Comparison of ENCODE assay signal across 10 mouse cellular contexts in the genomic region with DNA sequence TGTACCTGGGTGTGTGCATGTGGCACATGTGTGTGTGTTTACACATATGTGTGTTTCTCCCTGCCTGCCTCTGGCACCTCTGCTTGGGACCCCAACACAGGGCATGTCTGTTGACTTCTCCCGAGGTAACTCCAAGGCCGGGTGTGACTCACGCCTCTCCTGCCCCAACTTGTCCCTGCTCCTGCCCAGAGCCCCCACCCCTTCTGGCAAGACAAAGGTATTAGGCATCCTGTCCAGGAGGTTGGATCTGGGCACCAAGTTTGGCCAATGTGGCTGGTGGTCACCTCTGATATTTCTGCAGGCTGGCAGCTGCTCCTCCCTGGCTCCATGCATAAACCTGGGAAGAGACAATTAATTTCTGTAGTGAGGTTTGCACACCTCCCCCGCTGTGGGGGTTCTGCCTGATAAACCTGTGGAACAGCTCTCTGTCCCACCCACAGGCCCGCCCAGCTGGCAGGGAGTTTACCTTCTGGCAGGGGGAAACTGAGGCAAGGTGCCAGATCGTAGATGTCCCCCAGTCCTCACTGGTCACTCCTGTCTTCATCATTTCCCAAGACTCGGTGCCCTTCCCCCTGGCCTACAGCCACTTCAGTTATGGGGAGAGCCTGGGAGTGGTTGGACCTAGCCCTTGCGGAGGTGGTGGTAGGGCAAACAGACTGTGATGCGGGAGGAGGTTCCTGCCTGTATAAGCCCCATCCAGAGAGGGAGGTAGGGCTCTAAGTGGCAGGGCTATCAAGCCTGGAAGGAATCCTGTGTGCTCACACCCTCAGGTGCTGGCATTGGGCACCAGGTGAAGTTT. TPM values are rescaled to one million over a fixed set of nuclear protein-coding genes. Genes with fewer than 3 reads are reported as not detected.
DNase-seq lines count a peak whose midpoint lies in the region; ATAC-seq and TF ChIP-seq lines count a peak whose summit lies in the region.
"Had no signal": no experiment of that assay in that cellular context is flagged by ENCODE, and none has a peak within 500 bp of the region (broad histone marks: within the 10 kb centered on the region; RNA-seq: fewer than 3 reads in every experiment).

No protein-coding gene starts in this region.

- TF ChIP-seq EP300 in ES-Bruce4 (IDR thresholded peaks at IDR 0.05; ENCODE audit: insufficient read depth, low read depth, low read length) = no peak

- H3K4me3 ChIP-seq in ES-Bruce4 (ENCODE audit: low read depth, low read length) = peak overlapping the region; percentile 91
- peak overlapping the region; percentile 65; the same call in 1 of the 2 replicates for H3K4me3 ChIP-seq in embryonic fibroblast, embryonic 13.5 days (ENCODE audit: insufficient read depth, low read length)
- peak overlapping the region; percentile 71 for H3K4me3 ChIP-seq in lung, embryonic 15.5 days

- peak overlapping the region; percentile 74 for H3K4me2 ChIP-seq in lung, embryonic 15.5 days

- intact Hi-C loops in left cerebral cortex, postnatal 14 days (cut with DNase I) = no loop called here

- TF ChIP-seq POLR2A in ES-Bruce4 (IDR thresholded peaks at IDR 0.05; ENCODE audit: insufficient read depth, low read length) = no peak
- TF ChIP-seq POLR2A in embryonic fibroblast, embryonic 13.5 days (IDR thresholded peaks at IDR 0.05; ENCODE audit: low read depth, low read length) = peak; percentile 28; the same call in 1 of the 2 replicates

- no peaks in the 10 kb centered on the region for H3K4me1 ChIP-seq in ES-Bruce4 (ENCODE audit: control insufficient read depth, insufficient read depth, low read length)
- H3K4me1 ChIP-seq in embryonic fibroblast, embryonic 13.5 days (ENCODE audit: control insufficient read depth, insufficient read depth, low read length) = peaks cover 5% of the 10 kb centered on the region; the same call in 1 of the 2 replicates
- peaks cover 39% of the 10 kb centered on the region for H3K4me1 ChIP-seq in lung, embryonic 15.5 days

- H3K36me3 ChIP-seq in ES-Bruce4 (ENCODE audit: control insufficient read depth, insufficient read depth, low read length, poor library complexity, severe bottlenecking) = peaks cover 35% of the 10 kb centered on the region
- peaks cover 17% of the 10 kb centered on the region for H3K36me3 ChIP-seq in lung, embryonic 15.5 days

- no peaks in the 10 kb centered on the region for H3K27me3 ChIP-seq in ES-Bruce4 (ENCODE audit: control insufficient read depth, insufficient read depth, low read length, poor library complexity, severe bottlenecking)
- H3K27me3 ChIP-seq in lung, embryonic 15.5 days = no peaks in the 10 kb centered on the region

- no peak for ATAC-seq in cerebellum, adult (ENCODE audit: insufficient number of reproducible peaks, low FRiP score, low TSS enrichment)
- no peak for ATAC-seq in lung, embryonic 15.5 days (ENCODE audit: borderline replicate concordance, extremely low read depth, low FRiP score, low TSS enrichment)
- ATAC-seq: CD4-positive, CD25-positive, alpha-beta regulatory T cell, adult 4 months had no signal

- WGBS in lung, embryonic 15.5 days = 56% methylated on average over 9 of the region's 9 CpGs

- H3K27ac ChIP-seq in ES-Bruce4 (ENCODE audit: insufficient read depth, low read length) = peak overlapping the region; percentile 73; the same call in 1 of the 2 replicates
- no peak overlapping the region for H3K27ac ChIP-seq in embryonic fibroblast, embryonic 13.5 days (ENCODE audit: insufficient read depth, low read length)
- H3K27ac ChIP-seq in lung, embryonic 15.5 days = peak overlapping the region; percentile 77

- peak; percentile 83 for DNase-seq in cerebellum, adult 9-11 months
- no peak for DNase-seq in testis, postnatal 14 days (ENCODE audit: low spot score)
- no peak for DNase-seq in MN1 (ENCODE audit: low spot score)
- no peak for DNase-seq in left cerebral cortex, postnatal 14 days (ENCODE audit: low spot score in 2 of 2)
- DNase-seq: kidney, adult 8-10 months had no signal

- TF ChIP-seq CTCF in ES-Bruce4 (IDR thresholded peaks at IDR 0.05; ENCODE audit: low read depth, low read length) = no peak
- no peak for TF ChIP-seq CTCF in embryonic fibroblast, embryonic 13.5 days (IDR thresholded peaks at IDR 0.05; ENCODE audit: borderline replicate concordance, insufficient read depth, low read length)

- no peaks in the 10 kb centered on the region for H3K9me3 ChIP-seq in ES-Bruce4 (replicated peaks; ENCODE audit: control insufficient read depth, insufficient read depth, low read length, poor library complexity, severe bottlenecking)
- no peaks in the 10 kb centered on the region for H3K9me3 ChIP-seq in lung, embryonic 15.5 days

- H3K9ac ChIP-seq in ES-Bruce4 (ENCODE audit: low read depth, poor library complexity, severe bottlenecking) = peak overlapping the region; percentile 76
- peak overlapping the region; percentile 13; the same call in 1 of the 2 replicates for H3K9ac ChIP-seq in lung, embryonic 15.5 days

RNA-seq across cellular contexts. Expression of a gene that starts 1.7 kb away (rescaled TPM):
- polyA plus RNA-seq in ES-Bruce4 (2011; ENCODE audit: insufficient read depth, insufficient read length, low read depth, missing spikeins) = 57.7 and 60.5 TPM in 2 replicates
- 17.0 and 18.6 TPM in 2 replicates for polyA plus RNA-seq in embryonic fibroblast, embryonic 13.5 days (2011; ENCODE audit: insufficient read length, low read depth, missing spikeins)
- 0.77 and 0.92 TPM in 2 replicates for polyA plus RNA-seq in lung, embryonic 15.5 days (2015; fragmentation: Nextera tagmentation; extraction: Ambion mirVana)
- 1 to 10 TPM; 2.7 to 3.1 TPM for total RNA-seq in left cerebral cortex, postnatal 14 days (2021)

RNA-seq across cellular contexts. Expression of a gene that starts 26.8 kb away (rescaled TPM):
- polyA plus RNA-seq in ES-Bruce4 (2011; ENCODE audit: insufficient read depth, insufficient read length, low read depth, missing spikeins) = 34.8 and 40.5 TPM in 2 replicates
- polyA plus RNA-seq in embryonic fibroblast, embryonic 13.5 days (2011; ENCODE audit: insufficient read length, low read depth, missing spikeins) = 36.1 and 37.5 TPM in 2 replicates
- 82.6 and 85.7 TPM in 2 replicates for polyA plus RNA-seq in lung, embryonic 15.5 days (2015; fragmentation: Nextera tagmentation; extraction: Ambion mirVana)
- 10 to 100 TPM; 64.9 to 70.7 TPM for total RNA-seq in left cerebral cortex, postnatal 14 days (2021)

RNA-seq across cellular contexts. Expression of a gene that starts 31.4 kb away (rescaled TPM):
- polyA plus RNA-seq in ES-Bruce4 (2011; ENCODE audit: insufficient read depth, insufficient read length, low read depth, missing spikeins) = 81.0 and 81.6 TPM in 2 replicates
- polyA plus RNA-seq in embryonic fibroblast, embryonic 13.5 days (2011; ENCODE audit: insufficient read length, low read depth, missing spikeins) = 72.9 and 96.4 TPM in 2 replicates
- 66.7 and 76.1 TPM in 2 replicates for polyA plus RNA-seq in lung, embryonic 15.5 days (2015; fragmentation: Nextera tagmentation; extraction: Ambion mirVana)
- total RNA-seq in left cerebral cortex, postnatal 14 days (2021) = 10 to 100 TPM; 44.2 to 51.7 TPM

RNA-seq across cellular contexts. Expression of a gene that starts 33.0 kb away (rescaled TPM):
- 10.7 and 16.9 TPM in 2 replicates for polyA plus RNA-seq in ES-Bruce4 (2011; ENCODE audit: insufficient read depth, insufficient read length, low read depth, missing spikeins)
- polyA plus RNA-seq in embryonic fibroblast, embryonic 13.5 days (2011; ENCODE audit: insufficient read length, low read depth, missing spikeins) = 18.0 and 24.3 TPM in 2 replicates
- polyA plus RNA-seq in lung, embryonic 15.5 days (2015; fragmentation: Nextera tagmentation; extraction: Ambion mirVana) = 19.2 and 22.9 TPM in 2 replicates
- total RNA-seq in left cerebral cortex, postnatal 14 days (2021) = 10 to 100 TPM; 60.0 to 75.9 TPM

RNA-seq across cellular contexts. Expression of a gene that starts 55.6 kb away (rescaled TPM):
- polyA plus RNA-seq in ES-Bruce4 (2011; ENCODE audit: insufficient read depth, insufficient read length, low read depth, missing spikeins) = 333 and 355 TPM in 2 replicates
- 186 and 226 TPM in 2 replicates for polyA plus RNA-seq in embryonic fibroblast, embryonic 13.5 days (2011; ENCODE audit: insufficient read length, low read depth, missing spikeins)
- 133 and 136 TPM in 2 replicates for polyA plus RNA-seq in lung, embryonic 15.5 days (2015; fragmentation: Nextera tagmentation; extraction: Ambion mirVana)
- total RNA-seq in left cerebral cortex, postnatal 14 days (2021) = 100 to 1,000 TPM; 185 to 186 TPM
